Mouse (Mus musculus) liver, embryonic 14.5 days (tissue): ENCODE data around the gene Clic6.

Experiments used
- CTCF ChIP-seq: IDR thresholded peaks from 2 replicates; pipeline ENCODE4 v1.5.1; 2016; ENCODE audit warnings: antibody characterized with exemption, low read depth, control low read depth
- EP300 ChIP-seq: IDR thresholded peaks from 2 replicates; pipeline ENCODE4 v1.6.1; 2016; ENCODE audit warnings: antibody characterized with exemption, low read depth

- no peak for TF ChIP-seq CTCF
- TF ChIP-seq EP300 = no peak
Observed at GRCm38 (mm10) chr16:92566146-92566545, 80.6 kb downstream of the Clic6 start.
